Mouse (Mus musculus): ENCODE results near the gene Fth1.
"Not testable (repeated sequence)": the region's sequence is repeated elsewhere in the genome, so short reads cannot be mapped to it uniquely, and the experiment has no call there.

The Fth1 gene

DNA sequence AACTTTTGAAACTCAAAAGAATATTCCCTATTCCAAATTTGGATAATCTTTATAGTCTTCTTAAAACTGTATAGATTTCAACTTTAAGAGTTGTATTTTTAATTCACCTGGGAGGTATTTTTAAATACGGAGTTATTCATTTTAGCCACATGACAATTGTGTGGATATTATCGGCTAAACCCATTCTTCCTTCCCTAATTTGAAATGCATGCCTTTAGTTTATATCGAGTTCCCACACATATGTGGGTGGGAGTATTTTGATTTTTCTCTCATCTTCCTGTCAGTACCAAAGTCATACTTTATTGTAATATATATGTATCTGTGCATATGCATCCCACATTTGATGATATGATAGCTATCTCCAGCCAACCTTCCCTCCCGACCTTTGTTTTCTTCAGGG is at the start of gene Fth1:
Gene Fth1, plus strand, starts transcription at position 341 of the 400 bp plus-strand sequence.
- DNase-seq (ENCODE audit: low read depth, low spot score): no peak

DNA sequence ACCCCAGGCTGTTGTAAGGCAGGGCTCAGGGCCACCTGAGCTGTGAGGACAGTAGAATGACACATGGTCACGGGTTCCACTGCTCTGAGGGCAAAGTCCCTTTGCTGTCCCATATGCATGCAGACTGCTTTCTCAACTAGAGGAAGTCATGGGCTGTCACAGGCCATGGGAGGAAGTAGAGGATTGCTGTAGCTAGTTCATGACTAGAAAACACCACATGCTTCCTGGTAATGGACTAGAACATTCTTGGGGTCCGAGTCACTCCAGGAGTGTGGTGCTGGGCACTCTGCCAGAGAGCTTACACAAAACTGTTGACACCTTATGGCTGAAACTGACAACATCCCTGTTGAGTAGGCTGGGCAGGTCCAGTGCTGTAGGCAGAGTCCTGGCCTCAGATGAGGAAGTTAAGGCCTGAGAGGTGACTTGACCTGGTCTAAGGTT is 49.2 kb upstream of the Fth1 start:
- DNase-seq (ENCODE audit: low read depth, low spot score): not testable (repeated sequence)

DNA sequence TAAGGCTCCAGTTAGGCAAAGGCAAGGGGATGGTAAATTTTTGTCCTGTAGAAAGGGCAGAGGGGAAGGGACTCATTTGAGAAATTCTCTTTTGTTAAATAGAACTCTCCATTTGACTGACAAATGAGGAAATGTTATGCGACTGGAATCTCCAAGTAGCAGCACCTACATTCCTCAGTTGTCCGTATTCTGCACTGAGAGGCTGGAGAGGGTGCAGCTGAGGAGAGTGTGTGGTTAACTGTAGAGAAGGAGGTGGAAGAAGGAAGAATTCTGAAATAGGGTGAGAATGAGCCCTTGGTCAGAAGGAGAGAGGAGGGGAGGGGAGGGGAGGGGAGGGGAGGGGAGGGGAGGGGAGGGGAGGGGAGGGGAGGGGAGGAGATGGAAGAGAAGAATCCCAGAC is 46.5 kb upstream of the Fth1 start:
- DNase-seq (ENCODE audit: low read depth, low spot score): no peak

DNA sequence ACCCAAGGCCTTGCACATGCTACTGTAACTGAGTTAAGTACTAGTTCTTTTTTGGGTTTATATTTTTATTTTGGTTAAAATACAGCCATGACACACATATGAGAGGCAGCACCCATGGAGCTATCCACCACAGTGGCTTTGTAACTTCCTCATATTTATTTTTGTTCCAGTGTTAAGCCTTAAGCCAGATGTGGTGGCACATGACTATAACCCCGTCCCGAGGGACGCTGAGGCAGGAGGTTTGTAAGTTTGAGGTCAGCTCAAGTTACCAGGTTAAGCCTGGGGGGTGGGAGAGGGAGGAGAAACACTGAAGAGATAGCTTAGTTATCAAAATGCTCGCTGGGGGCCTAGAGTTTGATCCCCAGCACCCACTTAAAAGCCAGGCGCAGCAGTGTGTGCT is 43.8 kb upstream of the Fth1 start:
- no peak for DNase-seq (ENCODE audit: low read depth, low spot score)

DNA sequence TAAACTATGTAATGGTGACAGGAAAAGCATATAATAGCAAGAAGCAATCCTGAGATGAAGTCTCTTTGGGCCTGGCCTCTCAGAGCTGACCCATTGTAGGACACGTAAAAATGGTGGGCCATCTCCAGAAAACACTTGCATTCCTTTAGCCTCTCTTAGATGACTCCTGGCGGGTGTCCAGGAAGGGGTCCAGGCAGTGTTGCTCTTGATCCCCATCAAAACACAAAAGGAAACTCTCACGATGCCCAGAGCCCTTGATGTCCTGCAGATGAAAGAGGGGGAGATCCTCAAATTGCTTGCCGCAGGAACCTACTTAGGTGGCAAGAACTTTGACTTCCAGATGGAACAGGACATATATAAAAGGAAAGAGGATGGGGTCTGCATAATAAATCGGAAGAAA is 43.0 kb upstream of the Fth1 start:
- DNase-seq (ENCODE audit: low read depth, low spot score): no peak

DNA sequence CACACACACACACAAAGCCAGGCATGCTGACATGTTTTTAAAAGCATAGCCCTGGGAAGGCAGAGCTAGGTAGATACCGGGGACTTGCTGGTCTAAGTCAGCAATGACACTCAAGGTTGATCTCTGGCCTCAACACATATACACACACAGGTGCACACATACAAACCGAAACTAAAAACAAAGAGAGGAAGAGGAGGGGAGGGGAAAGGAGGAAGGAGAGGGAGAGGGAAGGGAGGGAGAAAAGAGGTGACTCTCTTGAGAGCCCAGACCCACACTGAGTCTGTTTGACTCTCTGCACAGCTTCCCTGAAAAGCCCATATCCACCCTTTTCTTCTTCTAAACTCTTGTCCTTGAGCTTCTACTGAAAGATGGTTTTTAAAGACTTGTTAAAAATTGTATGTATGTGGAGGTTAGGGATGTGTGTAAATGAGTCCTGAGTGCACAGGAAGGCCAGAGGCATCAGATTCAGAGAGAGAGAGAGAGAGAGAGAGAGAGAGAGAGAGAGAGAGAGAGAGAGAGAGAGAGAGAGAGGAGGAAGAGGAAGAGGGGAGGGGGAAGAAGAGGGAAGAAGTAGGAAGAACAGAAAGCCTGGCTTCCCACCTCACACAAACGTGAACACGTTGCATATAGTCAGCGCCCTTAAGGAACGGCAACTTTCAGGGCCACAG is 42.1 kb upstream of the Fth1 start:
- DNase-seq (ENCODE audit: low read depth, low spot score): no peak

DNA sequence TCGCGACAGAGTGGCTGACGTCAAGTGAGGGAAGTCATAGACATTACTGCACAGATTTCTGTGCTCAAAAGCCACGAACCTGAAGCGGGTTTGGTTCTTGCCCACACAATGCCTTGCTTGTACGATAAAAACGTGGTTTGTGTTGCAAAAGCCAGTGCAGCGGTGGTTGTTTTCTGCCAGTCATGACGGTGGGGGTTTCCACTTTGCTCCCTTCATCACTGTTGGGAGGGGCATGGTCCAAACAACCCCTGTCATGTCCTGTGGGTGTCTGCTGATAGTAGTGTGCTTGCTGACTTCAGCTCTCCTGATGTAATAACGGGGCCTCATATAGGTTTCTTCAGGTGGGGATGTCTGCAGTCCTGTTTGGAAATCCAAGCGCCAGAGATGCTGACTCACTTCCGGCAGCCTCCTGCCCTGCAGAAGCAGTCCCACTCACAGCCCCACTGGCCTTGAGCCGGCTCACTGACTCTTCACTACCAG is 41.5 kb upstream of the Fth1 start:
- no peak for DNase-seq (ENCODE audit: low read depth, low spot score)

DNA sequence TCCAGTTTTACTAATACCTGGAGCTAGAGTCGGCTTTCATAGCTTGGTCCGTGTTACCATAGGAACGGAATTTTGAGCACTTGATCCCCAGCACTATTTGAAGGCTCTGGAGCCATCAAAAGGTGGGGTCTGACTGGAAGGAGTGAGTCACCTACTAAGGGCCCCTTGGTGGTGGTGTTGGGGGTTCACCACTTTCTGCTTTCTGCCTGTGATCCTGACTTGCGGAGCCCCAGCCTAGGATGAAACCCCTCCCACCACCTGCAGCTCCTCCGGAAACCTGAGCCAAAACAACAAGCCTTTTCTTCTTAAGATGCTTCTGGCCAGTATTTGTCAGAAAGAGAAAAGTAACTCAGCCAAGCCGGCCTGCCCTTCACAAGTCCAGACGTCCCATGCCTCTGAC is 40.6 kb upstream of the Fth1 start:
- no peak for DNase-seq (ENCODE audit: low read depth, low spot score)

DNA sequence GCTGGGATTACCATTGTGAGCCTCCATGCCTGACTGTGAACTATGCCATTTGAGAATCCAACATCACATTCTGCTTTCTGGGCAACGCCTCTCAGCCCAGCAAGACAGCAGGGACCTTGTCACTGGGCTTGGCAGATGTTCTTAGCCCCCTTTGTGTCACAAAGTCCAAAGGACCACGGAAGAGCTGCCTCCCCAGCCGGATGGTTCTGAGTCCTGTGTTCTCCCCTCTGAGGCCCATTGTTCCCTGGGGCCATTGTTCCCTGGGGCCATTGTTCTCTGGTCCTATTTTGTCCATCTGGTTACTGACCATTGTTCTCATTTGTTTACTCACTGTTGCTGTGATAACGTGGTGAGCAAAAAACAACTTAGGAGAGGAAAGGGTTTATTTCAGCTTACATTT is 39.5 kb upstream of the Fth1 start:
- DNase-seq (ENCODE audit: low read depth, low spot score): no peak

DNA sequence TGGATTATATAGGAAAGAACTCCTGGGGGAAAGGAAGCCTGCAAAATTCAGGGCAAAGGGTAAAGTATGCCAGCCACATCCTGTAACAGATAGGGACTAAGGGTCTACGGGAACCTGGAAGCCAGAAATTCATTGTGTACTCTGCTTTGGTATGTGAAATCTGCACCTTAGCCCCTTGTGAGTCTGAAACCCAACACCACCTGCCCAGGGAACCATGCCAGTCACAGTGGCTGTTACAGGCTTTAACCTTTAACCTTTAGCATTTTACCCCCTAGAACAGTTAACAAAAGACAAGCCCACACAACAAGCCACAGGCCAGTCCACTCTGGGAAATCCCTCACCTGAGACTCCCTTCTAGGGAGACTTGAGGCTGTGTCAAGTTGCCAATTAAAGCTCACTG is 38.6 kb upstream of the Fth1 start:
- DNase-seq (ENCODE audit: low read depth, low spot score): no peak

DNA sequence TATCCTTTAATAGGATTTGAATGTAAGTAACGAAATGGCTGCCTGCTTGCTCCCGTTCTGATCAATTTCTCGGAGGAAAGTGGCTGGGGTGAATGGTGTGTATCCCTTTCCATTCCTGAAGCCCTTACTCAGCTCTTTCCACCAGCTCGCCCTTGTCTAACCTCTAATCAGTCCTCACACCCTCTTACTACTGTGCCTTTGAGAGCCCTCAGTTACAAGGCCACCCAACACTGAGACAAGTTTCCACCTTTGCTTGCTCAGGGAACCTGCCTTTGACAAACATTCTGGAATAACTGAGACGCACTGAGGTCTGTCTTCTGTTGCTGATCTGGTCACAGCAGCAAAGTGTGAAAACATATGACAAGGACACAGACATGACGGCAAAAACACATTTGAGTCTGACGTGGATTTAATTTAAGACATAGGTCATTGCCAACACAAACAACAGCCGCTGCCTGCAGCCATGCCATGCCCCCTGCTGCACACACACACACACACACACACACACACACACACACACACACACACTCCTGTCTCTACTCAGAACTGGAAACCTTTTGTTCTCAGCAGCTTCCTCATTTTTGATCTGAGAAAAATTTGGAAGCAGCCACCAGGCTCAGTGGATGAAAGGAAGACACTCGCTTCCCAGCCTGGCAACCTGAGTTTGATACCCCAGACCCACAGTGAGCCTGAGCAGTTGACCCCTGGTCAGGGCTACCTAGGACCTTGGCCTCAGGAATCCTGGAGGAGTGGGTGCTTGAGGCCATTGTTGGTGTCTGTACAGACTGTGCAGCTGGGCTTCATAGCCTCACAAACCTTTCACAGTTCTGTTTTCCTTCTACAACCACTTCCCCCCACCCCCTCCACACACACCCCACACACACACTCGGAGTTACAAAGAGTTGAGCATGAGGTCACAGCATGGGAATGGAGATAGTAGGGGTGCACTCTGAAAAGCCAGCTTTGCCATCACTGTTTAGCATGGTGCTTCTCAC is 37.6 kb upstream of the Fth1 start:
- no peak for DNase-seq (ENCODE audit: low read depth, low spot score)

DNA sequence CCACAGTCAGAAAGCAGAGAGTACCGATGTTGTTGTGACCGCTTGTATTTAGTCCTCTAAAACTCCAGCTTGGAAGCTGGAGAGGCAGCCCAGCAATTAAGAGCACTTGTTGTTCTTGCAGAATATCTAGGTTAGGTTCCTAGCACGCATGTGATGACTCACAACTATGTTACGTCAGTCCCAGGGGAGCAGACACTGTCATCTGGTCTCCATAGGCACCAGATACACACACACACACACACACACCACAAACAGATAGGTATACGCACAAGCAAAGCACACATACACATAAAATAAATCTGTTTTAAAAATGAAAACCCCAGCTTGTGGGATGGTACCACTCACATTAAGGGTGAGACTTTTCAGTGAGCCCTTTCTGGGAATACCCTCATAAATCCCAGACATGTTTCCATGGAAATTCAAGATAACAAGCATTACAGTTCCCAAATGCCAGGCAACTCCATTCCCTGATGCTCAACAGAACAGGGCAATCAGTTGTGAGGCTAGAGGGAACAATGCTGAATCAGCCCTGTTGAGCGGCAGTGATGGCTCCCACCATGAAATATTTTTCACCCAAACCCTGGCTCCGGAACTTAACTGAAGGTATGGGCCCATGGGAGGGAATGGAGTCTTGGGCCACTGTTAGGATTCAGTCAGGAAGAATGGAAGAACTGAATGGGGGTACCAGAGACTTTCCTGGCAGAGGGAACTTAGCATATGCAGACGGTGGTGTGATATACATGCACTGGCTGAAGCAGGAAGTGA is 34.4 kb upstream of the Fth1 start:
- DNase-seq (ENCODE audit: low read depth, low spot score): no peak

DNA sequence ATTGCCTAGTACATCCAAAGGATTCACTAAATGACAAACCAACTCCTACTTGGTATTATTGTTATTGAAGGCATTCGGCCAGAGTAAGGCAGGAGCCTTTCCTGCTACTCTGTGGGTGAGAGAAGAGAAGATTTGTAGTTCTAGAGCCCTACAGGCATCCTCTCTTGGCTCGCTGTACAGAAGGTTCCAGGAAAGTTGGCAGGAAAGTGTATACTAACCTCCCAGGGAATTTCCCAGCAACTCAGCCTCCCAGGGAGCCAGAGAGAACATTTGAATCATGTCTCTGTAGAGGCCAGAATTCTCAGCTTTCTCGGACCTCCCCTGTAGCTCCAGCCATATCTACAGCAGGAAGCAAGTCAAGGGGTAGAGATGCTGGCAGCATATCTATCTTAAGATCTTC is 33.4 kb upstream of the Fth1 start:
- no peak for DNase-seq (ENCODE audit: low read depth, low spot score)

DNA sequence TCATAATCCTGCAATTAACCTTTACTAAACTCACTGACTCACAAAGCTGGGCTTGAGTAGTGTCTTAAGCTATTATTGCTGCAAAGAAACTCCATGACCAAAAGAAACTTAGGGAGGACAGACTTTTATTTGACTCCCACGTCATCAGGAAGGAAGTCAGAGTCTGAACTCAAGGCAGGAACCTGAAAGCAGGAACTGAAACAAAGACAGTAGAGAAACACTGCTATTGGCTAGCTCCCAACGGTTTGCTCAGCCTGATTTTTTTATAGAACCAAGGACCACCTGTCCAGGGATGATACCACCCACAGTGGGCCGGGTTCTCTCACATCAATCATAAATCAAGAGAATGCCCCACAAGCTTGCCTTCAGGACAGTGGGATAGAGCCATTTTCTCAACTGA is 28.0 kb upstream of the Fth1 start:
- DNase-seq (ENCODE audit: low read depth, low spot score): no peak

DNA sequence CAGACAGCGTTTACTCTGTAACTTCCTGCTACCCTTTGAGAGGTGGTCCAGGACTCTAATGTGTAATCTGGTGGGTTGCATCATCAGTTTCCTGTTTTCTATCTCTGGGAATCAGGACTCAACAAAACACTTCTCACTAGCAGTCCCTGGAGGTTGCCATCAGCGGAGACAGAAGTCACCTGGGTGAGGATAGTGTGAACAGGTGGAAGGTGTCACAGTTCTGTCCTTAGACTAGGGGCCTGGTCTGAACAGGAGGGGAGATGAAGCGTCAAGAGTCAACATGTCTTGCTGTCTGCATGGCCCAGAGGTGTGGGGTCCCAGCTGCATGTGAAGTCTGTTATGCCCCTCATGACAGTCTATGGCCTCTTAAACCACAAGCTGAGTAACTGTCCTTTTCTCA is 27.5 kb upstream of the Fth1 start:
- DNase-seq (ENCODE audit: low read depth, low spot score): no peak

DNA sequence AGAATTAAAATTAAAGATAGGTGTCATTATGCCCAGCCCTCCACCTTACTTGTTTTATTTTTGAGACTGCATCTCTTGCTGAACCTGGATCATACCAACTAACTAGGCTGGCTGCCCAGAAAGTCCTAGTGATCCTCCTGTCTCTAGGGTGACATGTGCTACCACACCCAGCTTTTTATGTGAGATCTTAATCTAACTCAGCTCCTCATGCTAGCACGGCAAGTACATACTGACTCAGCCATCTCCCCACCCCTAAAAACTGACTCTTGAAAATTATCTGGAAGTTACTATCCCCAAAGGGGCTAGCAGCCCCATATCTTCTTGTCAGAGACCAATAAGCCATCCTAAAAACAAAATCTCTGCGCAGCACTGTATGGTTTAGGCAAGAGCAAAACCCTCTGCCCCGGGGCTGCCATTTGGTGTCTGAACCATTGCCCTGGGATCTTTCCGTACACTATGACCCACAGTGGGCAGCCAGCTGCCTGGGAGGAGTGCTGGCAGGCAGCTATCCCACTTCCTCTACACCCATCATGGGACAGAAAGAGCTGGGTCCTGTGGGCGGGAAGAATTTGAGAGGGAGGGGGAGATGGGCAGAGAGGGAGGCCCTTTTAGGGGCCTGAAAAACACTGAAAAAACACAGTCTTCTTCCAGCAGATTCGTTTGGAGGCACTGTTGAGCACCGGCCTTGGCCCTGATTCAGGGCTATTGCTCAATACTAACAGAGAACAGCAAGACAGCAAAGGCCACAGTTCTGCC is 26.2 kb upstream of the Fth1 start:
- no peak for DNase-seq (ENCODE audit: low read depth, low spot score)

DNA sequence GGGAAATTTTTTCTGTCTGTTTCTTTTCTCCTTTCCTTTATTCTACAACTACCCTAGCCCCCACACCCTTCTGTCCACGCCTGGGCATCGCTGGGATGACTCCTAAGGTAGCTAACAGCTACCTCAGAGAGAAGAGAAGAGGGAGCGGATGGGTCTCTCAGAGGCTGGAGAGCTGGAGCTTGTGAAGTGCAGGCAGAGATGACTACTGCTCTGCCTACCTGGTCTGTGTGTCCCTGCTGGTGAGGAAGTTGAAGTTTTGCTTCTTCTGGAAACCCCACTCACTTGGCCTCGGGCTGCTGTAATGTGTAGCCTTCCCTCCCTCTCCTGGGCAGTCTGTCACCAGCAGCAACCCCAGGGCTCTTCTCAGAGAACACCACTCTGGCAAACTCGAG is 25.6 kb upstream of the Fth1 start:
- no peak for DNase-seq (ENCODE audit: low read depth, low spot score)

DNA sequence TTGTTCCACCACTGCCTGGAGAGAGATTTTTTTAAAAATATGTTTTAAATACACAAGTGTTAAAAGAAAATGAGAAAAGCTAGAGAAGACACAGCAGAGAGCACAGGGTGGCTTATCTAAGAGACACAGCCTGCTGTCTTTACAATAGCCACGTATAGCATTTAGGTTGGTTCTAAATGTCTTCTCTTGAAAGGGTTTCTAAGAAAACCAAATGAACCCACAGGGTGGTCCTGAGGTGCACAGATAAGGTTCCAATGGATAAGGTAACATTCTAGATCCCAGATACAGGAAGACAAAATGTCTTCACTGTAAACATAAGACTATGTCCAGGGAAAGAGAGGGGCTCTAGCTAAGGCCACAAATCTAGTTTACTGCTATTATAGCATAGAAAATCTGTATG is 25.0 kb upstream of the Fth1 start:
- DNase-seq (ENCODE audit: low read depth, low spot score): no peak

DNA sequence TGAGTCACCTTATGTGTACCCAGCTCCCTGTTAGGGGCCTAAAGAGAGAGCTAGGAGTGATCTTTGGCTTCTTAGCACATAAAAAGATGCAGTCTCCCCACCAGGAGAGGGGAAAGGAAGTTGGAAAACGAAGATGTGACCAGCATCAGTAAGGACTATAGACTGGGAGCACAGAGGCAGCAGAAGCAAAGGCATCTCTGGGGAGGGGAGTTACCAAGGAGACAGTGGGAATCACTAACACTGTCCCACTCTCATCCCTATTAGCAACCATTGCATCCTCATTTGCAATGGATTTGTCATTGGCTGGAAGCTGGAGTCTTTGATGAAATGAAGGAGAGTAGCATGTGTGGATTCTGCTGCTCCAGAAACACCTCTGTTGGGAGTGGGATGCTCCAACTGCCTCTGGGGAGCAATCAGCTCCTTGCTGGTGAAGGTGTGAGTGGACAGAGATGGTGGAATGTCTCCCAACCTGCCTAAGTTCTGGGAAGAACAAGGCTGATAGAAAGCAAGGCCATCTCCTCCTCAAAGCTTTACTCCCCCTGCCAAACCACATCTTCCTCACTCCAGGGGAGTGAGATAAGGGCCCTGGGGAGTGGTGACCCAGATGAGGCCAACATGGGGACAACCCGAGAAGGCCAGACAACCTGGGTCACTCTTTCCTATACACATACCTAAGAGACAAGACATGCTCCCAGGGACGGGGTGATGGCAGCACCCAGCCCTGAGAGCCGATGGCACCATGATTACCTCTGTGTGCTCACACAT is 23.6 kb upstream of the Fth1 start:
- no peak for DNase-seq (ENCODE audit: low read depth, low spot score)

DNA sequence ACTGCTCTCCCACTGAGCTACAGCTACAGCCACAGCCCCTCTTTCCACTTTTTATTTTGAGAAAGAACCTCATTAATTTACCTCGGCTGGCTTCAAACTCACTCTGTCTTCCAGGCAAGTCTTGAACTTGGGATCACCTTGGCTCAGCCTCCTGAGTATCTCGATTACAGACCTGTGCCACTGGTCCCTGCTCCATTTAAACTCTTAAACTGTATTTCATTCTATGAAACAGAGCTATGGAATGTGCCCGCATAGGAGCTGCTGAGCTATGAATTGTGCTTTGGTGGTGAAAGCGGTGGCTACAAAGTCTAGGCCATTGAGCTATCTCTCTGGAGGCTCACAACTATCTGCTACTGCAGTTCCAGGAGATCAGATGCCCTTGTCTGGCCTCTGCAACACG is 22.4 kb upstream of the Fth1 start:
- no peak for DNase-seq (ENCODE audit: low read depth, low spot score)

DNA sequence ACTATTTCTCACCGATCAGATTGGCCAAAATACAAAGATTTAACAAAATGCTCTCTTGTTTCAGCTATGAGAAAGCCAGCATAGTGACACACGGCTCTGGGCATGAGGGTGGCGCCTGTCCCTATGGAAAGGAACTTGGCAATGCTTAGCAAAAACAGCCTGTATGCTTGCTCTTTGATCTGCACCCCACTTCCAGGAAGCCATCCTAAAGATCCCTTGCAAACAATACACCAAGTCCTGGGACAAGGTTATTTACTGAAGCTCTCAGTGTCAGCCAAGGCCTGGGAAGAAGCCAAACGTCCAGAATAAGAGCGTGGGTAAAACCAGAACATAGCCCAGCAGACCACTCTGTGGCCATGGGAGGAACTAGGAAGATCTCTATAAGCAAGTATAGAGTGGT is 19.6 kb upstream of the Fth1 start:
- DNase-seq (ENCODE audit: low read depth, low spot score): no peak

Data from forelimb bud, embryonic 11.5 days (tissue).